Mouse (Mus musculus) spleen, adult 2 months (tissue): ENCODE results near the gene Ctrc.

Experiments used
- CTCF ChIP-seq: fragments of 200-500 bp; IDR thresholded peaks from 2 replicates; pipeline ENCODE4 v1.5.1; 2011; ENCODE audit warnings: mild to moderate bottlenecking, inconsistent platforms; ENCODE audit not compliant: insufficient read depth, insufficient read length, insufficient replicate concordance; ENCODE audit errors: extremely low read depth
- POLR2A ChIP-seq: fragments of 200-500 bp; IDR thresholded peaks from 2 replicates; pipeline ENCODE4 v1.6.1; 2011; ENCODE audit warnings: low read depth, low read length, inconsistent platforms

DNA sequence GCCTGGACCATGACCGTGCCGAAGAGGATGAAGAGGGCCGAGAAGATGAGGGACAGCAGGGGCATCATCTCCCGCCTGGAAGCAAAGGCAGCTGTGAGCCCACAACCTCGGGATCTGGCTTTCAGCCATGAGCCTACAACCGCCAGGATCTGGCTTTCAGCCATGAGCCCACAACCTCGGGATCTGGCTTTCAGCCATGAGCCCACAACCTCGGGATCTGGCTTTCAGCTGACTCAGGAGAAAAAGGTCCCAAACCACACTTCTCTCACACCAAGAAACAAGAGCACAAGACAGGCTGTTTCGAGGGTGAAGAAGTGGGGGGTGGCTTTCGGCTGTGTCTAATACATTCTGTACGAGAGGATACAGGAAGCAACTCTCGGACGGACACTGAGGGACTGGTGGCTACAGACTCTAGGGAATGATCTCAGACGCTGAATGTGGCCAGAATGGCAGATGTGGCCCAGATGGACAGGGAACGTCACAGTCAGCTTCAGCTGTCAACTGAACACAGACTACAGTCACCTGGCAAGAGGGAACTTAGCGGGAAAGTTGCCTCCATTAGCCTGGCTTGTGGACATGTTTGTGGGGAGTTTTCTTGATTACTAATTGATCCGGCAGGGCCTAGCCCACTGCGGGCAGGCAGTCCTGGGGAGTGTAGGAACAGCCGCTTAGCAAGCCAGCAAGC, 79.3 kb downstream of the Ctrc start:
- no peak for TF ChIP-seq POLR2A
- TF ChIP-seq CTCF: no peak
